Comparison of ENCODE assay signal across 9 mouse cellular contexts in the genomic region with DNA sequence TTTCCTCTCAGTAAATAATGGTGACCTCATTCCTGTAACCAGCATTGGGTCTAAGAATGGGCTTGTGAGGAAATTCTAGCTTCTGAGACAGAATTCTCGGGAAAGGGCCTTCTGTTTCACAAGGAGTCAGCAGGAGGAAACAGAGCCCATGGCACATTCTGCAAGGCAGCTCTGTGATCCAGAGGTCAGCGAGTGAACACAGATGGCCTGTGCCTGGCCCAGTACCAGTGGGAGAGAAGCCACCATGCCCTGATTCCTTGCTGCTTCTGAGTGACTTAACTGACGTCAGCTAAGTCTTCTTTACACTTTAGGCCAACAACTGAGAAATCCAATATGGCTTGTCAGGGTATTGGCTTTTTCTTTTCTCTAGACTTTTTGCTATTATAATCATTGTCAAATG.
DNase-seq lines count a peak whose midpoint lies in the region; ATAC-seq lines count a peak whose summit lies in the region.
"Had no signal": no experiment of that assay in that cellular context is flagged by ENCODE, and none has a peak within 500 bp of the region (broad histone marks: within the 10 kb centered on the region; RNA-seq: fewer than 3 reads in every experiment).

No protein-coding gene starts in this region.

- no peak overlapping the region for H3K4me2 ChIP-seq in kidney, embryonic 14.5 days (replicated peaks; ENCODE audit: low read depth, low read length)

- H3K4me3 ChIP-seq in kidney, embryonic 14.5 days (ENCODE audit: low read length), result no peak overlapping the region

- intact Hi-C loops in heart, postnatal 10 days (cut with DNase I), result no loop called here

- no peak overlapping the region for H3K27ac ChIP-seq in kidney, embryonic 14.5 days (ENCODE audit: low read depth, low read length)
- H3K27ac ChIP-seq: macrophage had no signal

- H3K4me1 ChIP-seq in kidney, embryonic 14.5 days (ENCODE audit: control insufficient read depth, insufficient read depth, low read length), result no peaks in the 10 kb centered on the region

- no peak for ATAC-seq in kidney, embryonic 14.5 days (ENCODE audit: low FRiP score, low TSS enrichment)
- ATAC-seq in megakaryocyte progenitor cell, adult 5-6 weeks (replicated peaks; ENCODE audit: poor library complexity), result no peak
- ATAC-seq in granulocyte monocyte progenitor cell, adult 5-6 weeks (replicated peaks; ENCODE audit: poor library complexity, severe bottlenecking), result no peak

- WGBS in kidney, embryonic 14.5 days, result 45% methylated on average over 3 of the region's 3 CpGs

- no peaks in the 10 kb centered on the region for H3K36me3 ChIP-seq in kidney, embryonic 14.5 days (ENCODE audit: control insufficient read depth, insufficient read depth, low read length)

- DNase-seq in kidney, adult 18-20 months, result peak; percentile 6
- DNase-seq in cerebellum, postnatal 14 days, result peak; percentile 86 to 89
- peak; percentile 72 to 76 for DNase-seq in heart, postnatal 10 days
- DNase-seq in lung, postnatal 14 days, result peak; percentile 23
- DNase-seq in right cerebral cortex, adult 18-20 months, result no peak

- H3K9ac ChIP-seq in kidney, embryonic 14.5 days (ENCODE audit: low read depth, low read length), result no peak overlapping the region

- H3K9me3 ChIP-seq in kidney, embryonic 14.5 days (ENCODE audit: control insufficient read depth, low read length), result no peaks in the 10 kb centered on the region

- no peaks in the 10 kb centered on the region for H3K27me3 ChIP-seq in kidney, embryonic 14.5 days (ENCODE audit: control insufficient read depth, insufficient read depth, low read length)
